Mouse (Mus musculus) bone marrow, adult 2 months (tissue): Measurements from ENCODE around the gene Cpped1.

Source experiments
- CTCF ChIP-seq: fragments of 200-500 bp; IDR thresholded peaks from 2 replicates; pipeline ENCODE4 v1.5.1; 2011; ENCODE audit warnings: low read length, control low read depth; ENCODE audit not compliant: control insufficient read depth, insufficient read depth
- POLR2A ChIP-seq: fragments of 200-500 bp; IDR thresholded peaks from 2 replicates; pipeline ENCODE4 v1.6.1; 2011; ENCODE audit warnings: low read depth, mild to moderate bottlenecking, control low read depth, low read length, borderline replicate concordance; ENCODE audit not compliant: control insufficient read depth

DNA sequence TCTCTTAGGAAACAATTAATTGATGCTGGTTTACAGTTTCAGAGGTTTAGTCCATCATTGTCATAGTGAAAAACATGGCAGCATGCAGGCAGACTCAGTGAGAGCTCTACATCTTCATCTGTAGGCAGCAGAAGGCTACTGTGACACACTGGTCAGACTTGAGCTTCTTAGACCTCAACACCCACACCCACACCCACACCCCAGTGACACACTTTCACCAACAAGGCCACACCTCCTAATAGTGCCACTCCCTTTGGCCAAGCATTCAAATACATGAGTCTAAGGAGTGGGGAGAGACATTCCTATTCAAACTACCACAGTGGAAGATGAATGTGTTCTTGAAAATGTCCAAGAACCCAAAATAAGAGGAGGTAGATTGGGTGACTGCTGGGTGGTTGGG lies 125.9 kb downstream of the Cpped1 start:
- no peak for TF ChIP-seq CTCF
- no peak for TF ChIP-seq POLR2A
